Mouse (Mus musculus): Measurements from ENCODE around the gene Tgfa. TPM values are rescaled to one million over a fixed set of nuclear protein-coding genes. Genes with fewer than 3 reads are reported as not detected.

Tgfa gene
- total RNA-seq, 4 experiments from 2014 or later = 24.5 to 29.9 (median 26.2) TPM

- DNase-seq (ENCODE audit: low spot score in 2 of 2) = peak; percentile 58
These were observed 8.7 kb upstream of the Tgfa start for GRCm38 (mm10) chr6:86186106-86186955.

GRCm38 (mm10) chr6:86188741-86189480, 6.1 kb upstream of the Tgfa start:
- DNase-seq (ENCODE audit: low spot score in 2 of 2) = no peak

- DNase-seq (ENCODE audit: low spot score in 2 of 2) = no peak
These were observed 4.4 kb upstream of the Tgfa start for GRCm38 (mm10) chr6:86190622-86191021.

- peak in 1 of 2 experiments; percentile 53 for DNase-seq (ENCODE audit: low spot score in 2 of 2)
These were observed 2.0 kb upstream of the Tgfa start for GRCm38 (mm10) chr6:86192978-86193377.

GRCm38 (mm10) chr6:86193879-86194278, 1.1 kb upstream of the Tgfa start:
- no peak for DNase-seq (ENCODE audit: low spot score in 2 of 2)

- no peak for DNase-seq (ENCODE audit: low spot score in 2 of 2)
These were observed 1.0 kb downstream of the Tgfa start for GRCm38 (mm10) chr6:86196034-86196433.

GRCm38 (mm10) chr6:86197150-86197862, 2.3 kb downstream of the Tgfa start:
- no peak for DNase-seq (ENCODE audit: low spot score in 2 of 2)

- no peak for DNase-seq (ENCODE audit: low spot score in 2 of 2)
These were observed 5.9 kb downstream of the Tgfa start for GRCm38 (mm10) chr6:86200934-86201333.

- no peak for DNase-seq (ENCODE audit: low spot score in 2 of 2)
These were observed 8.1 kb downstream of the Tgfa start for GRCm38 (mm10) chr6:86203101-86203500.

- DNase-seq (ENCODE audit: low spot score in 2 of 2) = no peak
These were observed 11.0 kb downstream of the Tgfa start for GRCm38 (mm10) chr6:86206014-86206413.

GRCm38 (mm10) chr6:86206985-86207384, 12.0 kb downstream of the Tgfa start:
- DNase-seq (ENCODE audit: low spot score in 2 of 2) = no peak

- no peak for DNase-seq (ENCODE audit: low spot score in 2 of 2)
These were observed 14.4 kb downstream of the Tgfa start for GRCm38 (mm10) chr6:86209133-86210016.

GRCm38 (mm10) chr6:86210017-86210408, 15.0 kb downstream of the Tgfa start:
- no peak for DNase-seq (ENCODE audit: low spot score in 2 of 2)

GRCm38 (mm10) chr6:86210619-86211018, 15.6 kb downstream of the Tgfa start:
- DNase-seq (ENCODE audit: low spot score in 2 of 2) = no peak

- no peak for DNase-seq (ENCODE audit: low spot score in 2 of 2)
These were observed 16.2 kb downstream of the Tgfa start for GRCm38 (mm10) chr6:86211081-86211763.

GRCm38 (mm10) chr6:86212871-86213640, 18.0 kb downstream of the Tgfa start:
- DNase-seq (ENCODE audit: low spot score in 2 of 2) = no peak

- no peak for DNase-seq (ENCODE audit: low spot score in 2 of 2)
These were observed 23.0 kb downstream of the Tgfa start for GRCm38 (mm10) chr6:86218066-86218465.

GRCm38 (mm10) chr6:86218739-86219138, 23.7 kb downstream of the Tgfa start:
- DNase-seq (ENCODE audit: low spot score in 2 of 2) = no peak

- DNase-seq (ENCODE audit: low spot score in 2 of 2) = no peak
These were observed 24.5 kb downstream of the Tgfa start for GRCm38 (mm10) chr6:86219494-86219893.

- DNase-seq (ENCODE audit: low spot score in 2 of 2) = no peak
These were observed 25.1 kb downstream of the Tgfa start for GRCm38 (mm10) chr6:86220171-86220570.
